Mouse (Mus musculus) mesoderm, embryonic 11.5 days (tissue): ENCODE results near the gene Khdrbs1.
"Not testable (repeated sequence)": the region's sequence is repeated elsewhere in the genome, so short reads cannot be mapped to it uniquely, and the experiment has no call there.

Source experiments
- DNase-seq: peaks from one replicate; pipeline ENCODE4 v3.0.0-alpha.2; 2012; ENCODE audit warnings: low read depth, low spot score

Khdrbs1 gene

GRCm38 (mm10) chr4:129742232-129743009, at the start of gene Khdrbs1:
Khdrbs1 (minus strand) TSS chr4:129742303.
- peak; percentile 100 for DNase-seq

GRCm38 (mm10) chr4:129791399-129791798, 49.3 kb upstream of the Khdrbs1 start:
- no peak for DNase-seq

- DNase-seq: no peak
These were observed 48.4 kb upstream of the Khdrbs1 start for GRCm38 (mm10) chr4:129790475-129790874.

GRCm38 (mm10) chr4:129789635-129790034, 47.5 kb upstream of the Khdrbs1 start:
- no peak for DNase-seq

- DNase-seq: no peak
These were observed 46.6 kb upstream of the Khdrbs1 start for GRCm38 (mm10) chr4:129788693-129789092.

GRCm38 (mm10) chr4:129785178-129785577, 43.1 kb upstream of the Khdrbs1 start:
- peak; percentile 92 for DNase-seq

GRCm38 (mm10) chr4:129783506-129783905, 41.4 kb upstream of the Khdrbs1 start:
- no peak for DNase-seq

GRCm38 (mm10) chr4:129782857-129783331, 40.8 kb upstream of the Khdrbs1 start:
- no peak for DNase-seq

- no peak for DNase-seq
These were observed 40.0 kb upstream of the Khdrbs1 start for GRCm38 (mm10) chr4:129781881-129782675.

- DNase-seq: peak; percentile 82
These were observed 29.8 kb upstream of the Khdrbs1 start for GRCm38 (mm10) chr4:129771672-129772521.

GRCm38 (mm10) chr4:129771314-129771671, 29.2 kb upstream of the Khdrbs1 start:
- peak; percentile 25 for DNase-seq

GRCm38 (mm10) chr4:129770600-129770999, 28.5 kb upstream of the Khdrbs1 start:
- DNase-seq: no peak

- not testable (repeated sequence) for DNase-seq
These were observed 26.6 kb upstream of the Khdrbs1 start for GRCm38 (mm10) chr4:129768742-129769141.

GRCm38 (mm10) chr4:129767782-129768181, 25.7 kb upstream of the Khdrbs1 start:
- DNase-seq: no peak

- no peak for DNase-seq
These were observed 23.2 kb upstream of the Khdrbs1 start for GRCm38 (mm10) chr4:129765351-129765750.

GRCm38 (mm10) chr4:129762496-129762895, 20.4 kb upstream of the Khdrbs1 start:
- not testable (repeated sequence) for DNase-seq

- DNase-seq: no peak
These were observed 19.5 kb upstream of the Khdrbs1 start for GRCm38 (mm10) chr4:129761606-129762005.

- no peak for DNase-seq
These were observed 13.4 kb upstream of the Khdrbs1 start for GRCm38 (mm10) chr4:129755455-129755854.

GRCm38 (mm10) chr4:129754742-129755141, 12.6 kb upstream of the Khdrbs1 start:
- DNase-seq: no peak

- no peak for DNase-seq
These were observed 8.3 kb upstream of the Khdrbs1 start for GRCm38 (mm10) chr4:129750430-129750829.

GRCm38 (mm10) chr4:129746591-129746990, 4.5 kb upstream of the Khdrbs1 start:
- no peak for DNase-seq

GRCm38 (mm10) chr4:129746106-129746505, 4.0 kb upstream of the Khdrbs1 start:
- DNase-seq: no peak
